Mouse (Mus musculus) midbrain, embryonic 15.5 days (tissue): ENCODE measurements at regions not wholly inside any gene's neighbourhood (a gene's known extent, or its start where the extent isn't known, plus 50 kb on each side); places are given as distances from the start of the nearest gene placed in this dataset.

Source experiments
- ATAC-seq: fragments of 200-750 bp; cut with Nextera tagmentation; replicated peaks from 2 replicates; pipeline ENCODE4 v1.8.0; 2017; ENCODE audit warnings: moderate TSS enrichment
- H3K27ac ChIP-seq: fragments of 300-500 bp; sonication (generic); 2 replicates; pipeline ENCODE4 v1.5.1; 2015; ENCODE audit warnings: mild to moderate bottlenecking, inconsistent platforms
- H3K27me3 ChIP-seq: fragments of 300-500 bp; sonication (generic); replicated peaks from 2 replicates; pipeline ENCODE4 v1.6.1; 2015; ENCODE audit warnings: inconsistent platforms
- H3K36me3 ChIP-seq: fragments of 300-500 bp; sonication (generic); replicated peaks from 2 replicates; pipeline ENCODE4 v1.6.1; 2015; ENCODE audit warnings: inconsistent platforms
- H3K4me1 ChIP-seq: fragments of 300-500 bp; sonication (generic); 2 replicates; pipeline ENCODE4 v1.6.1; 2015; ENCODE audit warnings: inconsistent platforms
- H3K4me2 ChIP-seq: fragments of 300-500 bp; sonication (generic); 2 replicates; pipeline ENCODE4 v1.6.1; 2015; ENCODE audit warnings: inconsistent platforms, mild to moderate bottlenecking, moderate library complexity
- H3K4me3 ChIP-seq: fragments of 300-500 bp; sonication (generic); 2 replicates; pipeline ENCODE4 v1.5.1; 2015; ENCODE audit warnings: mild to moderate bottlenecking, inconsistent platforms
- H3K9ac ChIP-seq: fragments of 300-500 bp; sonication (generic); 2 replicates; pipeline ENCODE4 v1.6.1; 2015; ENCODE audit warnings: mild to moderate bottlenecking, inconsistent platforms
- H3K9me3 ChIP-seq: fragments of 300-500 bp; sonication (generic); 2 replicates; pipeline ENCODE4 v1.6.1; 2016; ENCODE audit warnings: inconsistent platforms
- WGBS: fragments of 180-500 bp; shearing (Covaris S2); methylation state at CpG from one replicate; pipeline ENCODE4 v1.1.7; 2015; ENCODE audit warnings: mixed read lengths; 5-methylcytosine and 5-hydroxymethylcytosine counted together

DNA sequence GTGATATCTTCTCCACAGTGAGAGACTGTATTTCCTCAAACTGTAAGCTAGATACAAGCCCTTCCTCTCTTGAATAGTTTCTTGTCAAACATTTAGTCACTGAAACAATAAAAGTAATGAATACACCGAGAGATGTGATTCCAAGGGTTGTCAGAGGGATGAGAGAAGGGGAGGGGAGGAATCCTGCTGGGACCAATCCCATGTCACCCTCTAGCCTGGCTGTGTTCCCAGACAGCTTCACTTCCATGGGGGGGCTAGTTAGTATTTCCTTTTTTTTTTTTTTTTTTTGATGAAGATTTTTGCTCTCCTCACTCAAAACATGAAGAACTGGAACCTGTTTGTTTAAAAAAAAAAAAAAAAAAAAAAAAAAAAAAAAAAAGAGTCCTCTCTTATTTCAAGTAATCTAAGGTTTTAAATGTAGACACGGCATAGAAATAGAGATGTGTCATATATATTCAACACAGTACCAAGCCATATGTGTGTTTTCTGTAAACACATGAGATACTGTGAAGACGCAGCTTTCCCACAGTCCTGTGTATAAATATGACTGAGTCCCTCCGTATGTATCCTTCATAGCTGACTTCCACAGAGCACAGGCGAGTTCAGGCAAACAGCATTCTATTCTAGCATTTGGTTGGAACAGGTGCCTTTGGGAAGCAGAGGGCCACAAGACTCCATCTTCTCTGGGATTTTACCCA lies 51.9 kb upstream of the Agap1 start:
- Histone ChIP-seq H3K27ac (no peak overlapping the region), H3K4me1 (peaks cover 7% of the 10 kb centered on the region; the same call in 1 of the 2 replicates), H3K27me3 (peaks cover 3% of the 10 kb centered on the region; the same call in 1 of the 2 replicates), H3K9me3 (no peaks in the 10 kb centered on the region), H3K9ac (no peak overlapping the region), H3K4me2 (no peak overlapping the region), H3K4me3 (no peak overlapping the region), H3K36me3 (no peaks in the 10 kb centered on the region)
- WGBS, result 82% methylated on average over 5 of the region's 5 CpGs
- no peak for ATAC-seq

DNA sequence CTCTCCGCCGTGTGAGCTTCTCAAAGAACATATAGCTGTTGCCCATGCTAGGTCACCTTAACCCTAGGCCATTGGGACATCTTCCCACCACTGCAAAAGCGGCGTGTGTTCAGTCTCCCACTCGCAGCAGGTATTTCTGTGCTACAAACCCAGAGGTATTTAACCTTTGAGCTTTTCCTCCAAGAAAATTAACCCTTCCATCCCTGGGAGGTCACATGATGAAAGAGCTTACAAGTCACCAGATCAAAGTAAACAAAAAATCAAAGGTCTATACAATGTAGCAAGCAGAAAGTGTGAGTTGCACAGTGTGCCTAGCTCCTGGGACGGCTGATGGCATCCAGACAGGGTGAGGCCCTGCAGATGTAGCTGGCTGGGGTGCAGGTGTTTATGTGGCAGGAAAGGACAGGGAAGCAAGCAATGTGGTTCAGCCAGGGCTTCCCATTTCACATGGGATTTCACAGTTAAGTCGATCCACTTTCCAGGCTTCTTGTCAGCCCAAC lies 51.0 kb upstream of the Agap1 start:
- no peak overlapping the region for H3K9ac ChIP-seq
- no peaks in the 10 kb centered on the region for H3K36me3 ChIP-seq
- H3K4me1 ChIP-seq, result peaks cover 7% of the 10 kb centered on the region; the same call in 1 of the 2 replicates
- no peak for ATAC-seq
- no peaks in the 10 kb centered on the region for H3K9me3 ChIP-seq
- no peak overlapping the region for H3K4me3 ChIP-seq
- H3K27me3 ChIP-seq, result peaks cover 3% of the 10 kb centered on the region; the same call in 1 of the 2 replicates
- H3K27ac ChIP-seq, result no peak overlapping the region
- 72% methylated on average over 7 of the region's 7 CpGs for WGBS
- no peak overlapping the region for H3K4me2 ChIP-seq
